Mouse (Mus musculus): ENCODE measurements around the gene Duoxa1. TPM values are rescaled to one million over a fixed set of nuclear protein-coding genes. Genes with fewer than 3 reads are reported as not detected.

Gene Duoxa1
- total RNA-seq, 2 experiments from 2014 or later: not detected

Other genes with a start within 250 kb of the Duoxa1 start
- 10 to 100 TPM; 14.4 to 16.4 TPM for gene Spg11, start 195.3 kb downstream of the Duoxa1 start, total RNA-seq (2021)
- 100 to 1,000 TPM; 108 to 111 TPM for gene B2m, start 166.0 kb downstream of the Duoxa1 start, total RNA-seq (2021)
- gene Trim69, start 153.0 kb downstream of the Duoxa1 start, total RNA-seq (2021): not detected
- not detected for gene Patl2, start 127.5 kb downstream of the Duoxa1 start, total RNA-seq (2021)
- not detected for gene Terb2, start 127.5 kb downstream of the Duoxa1 start, total RNA-seq (2021)
- 10 to 100 TPM; 16.6 to 20.0 TPM for gene Sord, start 79.0 kb downstream of the Duoxa1 start, total RNA-seq (2021)
- not detected for gene Duox2, start 15.3 kb downstream of the Duoxa1 start, total RNA-seq (2021)
- gene Duoxa2, start 14.8 kb downstream of the Duoxa1 start, total RNA-seq (2021): not detected
- under 1 TPM in 1 of 2 experiments, not detected in 1; 0.05 TPM for gene Duox1, start 1.9 kb upstream of the Duoxa1 start, total RNA-seq (2021)
- 10 to 100 TPM; 68.3 to 76.2 TPM for gene Shf, start 55.4 kb upstream of the Duoxa1 start, total RNA-seq (2021)
- gene Slc28a2, start 112.7 kb upstream of the Duoxa1 start, total RNA-seq (2021): under 1 TPM; 0.15 to 0.23 TPM
- not detected for gene Gm14085, start 171.2 kb upstream of the Duoxa1 start, total RNA-seq (2021)